Mouse (Mus musculus): ENCODE measurements at regions not wholly inside any gene's neighbourhood (a gene's known extent, or its start where the extent isn't known, plus 50 kb on each side); places are given as distances from the start of the nearest gene placed in this dataset.

DNA sequence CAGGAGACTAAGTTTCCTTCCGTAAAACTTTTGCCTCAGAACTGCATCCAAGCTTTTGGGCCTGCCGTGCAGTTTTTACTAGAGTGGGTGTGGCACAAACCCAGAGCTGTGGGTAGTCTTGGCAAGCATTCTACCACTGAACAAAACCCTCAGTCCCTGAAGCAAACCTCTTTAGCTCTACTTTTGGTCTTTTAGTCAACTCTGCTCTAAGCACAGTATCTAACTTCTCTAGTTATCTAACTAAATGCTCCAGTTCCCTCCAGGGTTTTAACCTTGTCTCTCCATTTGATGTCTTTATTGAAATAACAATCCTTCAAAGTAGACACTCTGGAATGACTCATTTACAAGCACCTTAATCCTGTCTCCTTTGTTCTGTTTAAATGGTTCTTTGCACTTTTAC is 361.0 kb downstream of the Trib2 start:
- TF ChIP-seq CTCF (IDR thresholded peaks at IDR 0.05; ENCODE audit: borderline replicate concordance, control insufficient read depth, extremely low read depth, insufficient read depth, low read length, poor library complexity) (no peak), POLR2A (IDR thresholded peaks at IDR 0.05; ENCODE audit: control insufficient read depth, extremely low read depth, insufficient read depth, low read length, poor library complexity) (no peak)
